Mouse (Mus musculus): ENCODE data around the gene Chd9.

Chd9 gene

DNA sequence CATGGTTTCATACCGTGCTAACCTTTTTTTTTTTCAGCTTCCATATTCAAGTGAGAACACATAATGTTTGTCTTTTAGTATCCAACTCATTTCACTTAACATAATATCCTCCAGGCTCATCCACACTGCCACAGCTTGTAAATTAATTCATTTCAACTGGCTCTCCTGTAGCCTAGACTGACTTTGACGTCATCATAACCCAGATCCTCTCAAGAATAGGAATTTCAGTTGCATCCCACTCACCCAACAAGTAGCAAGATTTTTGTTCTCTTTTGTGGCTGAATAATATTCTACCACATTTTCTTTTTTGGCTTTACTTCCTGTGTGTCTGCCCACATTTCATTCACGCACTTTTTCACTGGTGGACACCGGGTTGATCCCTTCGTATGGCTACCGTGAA lies 9.3 kb downstream of the Chd9 start:
- no peak for DNase-seq (ENCODE audit: low spot score in 2 of 2)

- peak; percentile 48 to 64 for DNase-seq (ENCODE audit: low spot score in 2 of 2)
These were observed 11.9 kb downstream of the Chd9 start for GRCm38 (mm10) chr8:90839725-90840714.

DNA sequence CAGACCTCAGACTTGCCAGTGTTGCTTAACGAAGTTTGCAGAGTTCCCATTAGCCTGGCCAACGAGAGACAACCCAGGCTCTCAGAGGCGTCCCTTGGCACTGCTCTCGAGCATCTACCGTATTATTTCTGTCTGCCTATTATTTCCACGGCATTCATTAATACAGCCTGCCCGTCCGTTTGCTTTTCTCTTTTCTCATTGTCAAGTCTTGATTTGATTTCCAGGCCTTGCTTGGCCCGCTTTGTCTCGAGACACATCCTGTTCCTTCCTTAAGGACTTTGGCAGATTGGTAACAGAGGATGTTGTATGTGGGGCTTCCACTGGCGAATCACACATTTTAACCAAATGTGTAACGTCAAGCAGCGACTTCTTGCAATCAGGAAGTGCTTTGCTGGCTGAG lies 13.2 kb downstream of the Chd9 start:
- DNase-seq (ENCODE audit: low spot score in 2 of 2) = peak; percentile 71 to 87

DNA sequence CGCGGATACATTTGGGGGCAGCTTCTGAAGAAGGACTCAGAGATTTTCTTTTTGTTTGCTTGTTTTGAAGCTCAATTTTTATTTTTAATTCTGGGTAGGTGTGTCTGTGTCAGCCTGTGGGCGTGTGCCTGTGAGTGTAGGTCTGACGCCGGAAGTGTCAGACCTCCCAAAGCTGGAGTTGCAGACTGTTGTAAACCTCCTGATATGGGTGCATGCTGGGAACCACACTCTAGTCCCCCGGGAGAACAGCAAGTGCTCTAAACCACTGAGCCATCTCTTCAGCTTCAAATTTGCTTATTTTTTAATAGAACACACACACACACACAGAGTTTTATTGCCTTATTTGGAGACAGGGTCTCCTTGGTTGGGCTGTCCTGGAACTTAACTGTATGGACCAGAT lies 15.0 kb downstream of the Chd9 start:
- DNase-seq (ENCODE audit: low spot score in 2 of 2) = peak in 1 of 2 experiments; percentile 35

- no peak for DNase-seq (ENCODE audit: low spot score in 2 of 2)
These were observed 16.2 kb downstream of the Chd9 start for GRCm38 (mm10) chr8:90844179-90844967.

DNA sequence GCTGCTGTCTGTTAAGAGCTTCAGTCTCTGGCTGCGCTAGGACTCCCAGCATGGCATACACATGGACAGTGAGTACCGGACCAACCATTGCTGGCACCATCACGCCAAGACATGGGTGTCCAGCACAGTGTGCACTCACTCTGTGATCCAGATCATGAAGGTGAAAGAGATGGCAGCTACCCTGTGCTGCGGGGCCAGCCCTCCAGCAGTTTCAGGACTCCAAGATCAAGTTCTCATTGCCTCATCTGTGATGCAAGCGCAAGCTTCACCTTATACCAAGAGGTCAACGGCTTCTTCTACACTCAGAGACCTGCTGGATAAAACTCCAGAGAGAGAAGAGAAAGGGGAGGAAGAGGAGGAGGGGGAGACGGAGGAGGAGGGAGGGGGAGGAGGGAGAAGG lies 19.8 kb downstream of the Chd9 start:
- no peak for DNase-seq (ENCODE audit: low spot score in 2 of 2)

DNA sequence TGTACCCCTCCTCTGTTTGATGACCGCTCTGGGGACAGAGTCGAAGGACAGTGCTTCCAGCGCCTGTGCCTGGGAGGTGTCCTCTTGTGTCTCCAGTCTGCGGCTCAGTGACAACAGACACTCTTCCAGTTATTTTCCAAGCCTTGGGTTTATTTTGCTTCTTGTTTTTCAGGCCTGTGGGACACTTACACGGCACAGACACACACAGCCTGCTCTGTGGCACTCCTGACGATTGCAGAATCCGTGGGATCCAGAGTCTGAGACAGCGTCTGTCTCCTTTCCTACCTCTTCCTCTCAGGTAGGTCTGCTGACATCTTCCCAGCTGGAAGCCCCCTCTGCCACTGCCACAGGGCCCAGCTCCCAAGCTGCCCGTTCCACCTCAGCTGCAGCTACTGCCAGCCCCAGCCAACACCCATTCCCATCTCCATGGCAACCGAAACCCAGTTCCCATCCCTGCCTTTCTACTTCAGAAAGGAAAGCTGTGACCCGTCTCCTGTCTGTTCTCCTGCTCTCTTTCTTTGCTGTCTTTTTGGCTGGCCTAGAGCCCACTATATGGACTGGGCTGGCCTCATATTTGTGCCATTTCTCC lies 21.4 kb downstream of the Chd9 start:
- DNase-seq (ENCODE audit: low spot score in 2 of 2) = no peak

DNA sequence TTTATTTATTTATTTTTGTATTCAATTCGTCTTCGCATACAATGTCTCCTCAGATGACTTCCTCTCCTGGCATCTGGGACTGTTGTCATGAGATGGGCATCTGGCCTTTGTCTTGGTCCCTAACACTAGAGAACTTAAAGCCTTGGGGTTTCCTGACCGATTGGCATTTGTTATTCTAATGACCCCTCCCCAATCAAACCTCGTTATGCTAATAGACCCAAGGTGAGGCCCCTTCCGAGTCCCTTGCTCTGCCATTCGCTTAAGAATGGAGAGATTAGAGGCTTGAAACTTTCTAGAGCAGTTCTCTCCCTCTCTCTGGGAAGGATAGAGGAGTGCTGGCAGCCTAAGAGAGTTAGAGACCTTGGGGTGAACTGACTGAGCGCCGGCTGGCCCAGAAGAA lies 23.4 kb downstream of the Chd9 start:
- no peak for DNase-seq (ENCODE audit: low spot score in 2 of 2)

DNA sequence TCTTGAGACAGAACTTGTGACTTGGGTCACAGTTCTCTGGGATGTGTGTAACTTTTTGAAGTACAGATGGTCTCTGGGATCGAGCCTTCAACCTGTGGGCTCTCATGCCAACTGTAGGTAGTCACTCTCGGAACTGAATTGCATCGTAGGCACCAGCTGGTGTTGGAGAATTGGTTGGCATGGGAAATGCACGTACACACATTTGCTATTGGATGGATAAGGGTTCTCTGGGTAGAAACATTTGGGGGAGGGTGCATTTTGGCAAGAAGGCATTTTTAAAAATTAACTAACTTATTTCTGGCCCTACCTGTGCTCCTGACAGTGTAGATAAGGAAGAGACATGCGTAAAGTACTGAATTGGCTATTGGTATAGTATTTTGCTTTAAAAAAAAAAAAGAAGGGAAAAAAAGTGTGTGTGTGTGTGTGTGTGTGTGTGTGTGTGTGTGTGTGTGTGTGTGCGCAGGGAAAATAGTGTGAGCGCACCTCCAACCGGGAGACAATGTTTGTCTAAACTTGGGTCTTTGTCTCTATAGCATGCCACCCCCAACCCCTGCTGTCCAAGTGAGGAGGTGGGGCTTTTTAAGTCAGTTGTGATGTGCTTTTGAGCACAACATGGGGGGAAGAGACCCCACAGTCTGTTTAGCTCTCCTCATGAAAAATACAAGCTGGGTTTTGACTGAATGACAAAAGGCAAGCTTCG lies 26.0 kb downstream of the Chd9 start:
- DNase-seq (ENCODE audit: low spot score in 2 of 2) = no peak

DNA sequence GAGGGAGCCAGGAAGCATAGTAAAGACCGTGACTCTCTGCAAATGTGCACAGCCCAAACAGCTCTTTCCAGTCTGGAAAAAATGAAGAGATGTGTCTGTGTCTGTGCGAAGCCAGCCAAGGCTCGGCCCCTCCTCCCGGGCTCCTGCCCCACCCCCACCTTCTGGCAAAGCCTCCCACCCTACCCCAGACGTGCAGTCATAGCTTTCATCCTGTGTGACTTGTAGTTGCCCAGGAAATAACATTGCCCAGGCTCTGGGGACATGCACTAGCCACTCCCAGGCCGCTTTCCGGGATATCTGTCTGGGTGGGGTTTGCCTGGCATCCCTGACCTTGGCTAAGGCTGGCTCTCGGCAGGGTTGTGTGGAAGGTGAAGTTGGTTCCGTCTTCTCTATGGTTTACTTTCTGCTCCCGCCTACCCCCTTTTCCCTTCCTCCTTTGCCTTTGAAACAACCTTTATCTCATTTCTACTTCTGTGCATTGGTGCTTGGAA lies 26.6 kb downstream of the Chd9 start:
- DNase-seq (ENCODE audit: low spot score in 2 of 2) = peak in 1 of 2 experiments; percentile 47

DNA sequence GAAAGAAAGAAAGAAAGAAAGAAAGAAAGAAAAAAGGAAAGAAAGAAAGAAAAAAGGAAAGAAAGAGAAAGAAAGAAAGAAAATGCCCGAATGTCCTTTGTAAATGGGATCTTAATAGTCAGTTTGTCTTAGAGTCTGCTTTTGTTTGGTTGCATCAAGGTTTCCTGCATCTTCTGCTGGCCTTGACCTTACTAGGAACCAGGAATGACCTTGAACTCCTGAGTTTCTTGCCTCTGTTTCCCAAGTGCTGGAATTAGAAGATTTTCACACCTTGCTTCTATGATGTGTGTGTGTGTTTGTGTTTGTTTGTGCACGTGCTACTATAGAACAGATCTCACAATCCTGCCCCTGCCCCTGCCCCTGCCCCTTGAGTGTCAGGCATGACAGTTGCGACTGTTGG lies 28.0 kb downstream of the Chd9 start:
- DNase-seq (ENCODE audit: low spot score in 2 of 2) = no peak

- no peak for DNase-seq (ENCODE audit: low spot score in 2 of 2)
These were observed 28.8 kb downstream of the Chd9 start for GRCm38 (mm10) chr8:90856952-90857351.

GRCm38 (mm10) chr8:90858071-90858470 lies 29.9 kb downstream of the Chd9 start:
- no peak for DNase-seq (ENCODE audit: low spot score in 2 of 2)

GRCm38 (mm10) chr8:90861266-90861944 lies 33.3 kb downstream of the Chd9 start:
- DNase-seq (ENCODE audit: low spot score in 2 of 2) = peak in 1 of 2 experiments; percentile 24

GRCm38 (mm10) chr8:90862038-90862437 lies 33.9 kb downstream of the Chd9 start:
- DNase-seq (ENCODE audit: low spot score in 2 of 2) = peak; percentile 45 to 58

DNA sequence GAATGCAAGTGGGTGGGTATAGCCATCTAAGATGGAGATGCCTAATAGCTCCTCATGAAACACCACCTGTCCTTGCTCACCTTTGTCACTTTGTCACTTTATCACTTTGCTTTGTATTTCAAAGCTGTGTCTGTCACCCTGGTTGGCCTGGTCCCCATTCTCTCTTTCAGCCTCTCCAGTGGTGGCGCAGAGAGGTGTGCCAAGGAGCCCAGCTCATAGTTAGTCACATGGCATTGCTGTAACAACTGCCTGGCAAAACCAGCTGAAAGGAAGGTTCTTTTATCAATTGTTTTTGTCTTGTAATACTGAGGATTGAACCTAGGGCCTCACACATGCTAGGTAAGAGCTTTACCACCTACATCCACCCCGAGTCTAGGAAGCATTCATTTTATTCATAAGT lies 38.9 kb downstream of the Chd9 start:
- DNase-seq (ENCODE audit: low spot score in 2 of 2) = no peak

DNA sequence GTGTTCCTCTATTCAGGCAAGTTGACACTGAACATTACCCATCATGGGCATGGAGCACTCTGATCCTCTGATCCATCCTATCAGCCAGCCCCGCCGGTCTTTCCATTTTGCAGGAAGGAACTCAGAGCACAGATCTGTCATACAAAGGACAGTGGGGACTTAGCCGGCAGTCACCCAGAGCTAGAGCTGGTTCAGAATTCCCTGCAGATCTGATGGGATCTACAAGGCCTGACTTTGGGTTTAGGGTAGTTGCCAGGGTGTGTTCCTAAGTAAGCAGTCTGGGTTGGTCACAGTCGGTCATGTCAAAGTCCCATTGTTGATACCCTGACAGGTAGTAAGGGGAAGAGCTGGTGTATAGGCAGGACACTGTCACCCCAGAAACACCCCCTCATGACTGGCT lies 39.8 kb downstream of the Chd9 start:
- no peak for DNase-seq (ENCODE audit: low spot score in 2 of 2)

DNA sequence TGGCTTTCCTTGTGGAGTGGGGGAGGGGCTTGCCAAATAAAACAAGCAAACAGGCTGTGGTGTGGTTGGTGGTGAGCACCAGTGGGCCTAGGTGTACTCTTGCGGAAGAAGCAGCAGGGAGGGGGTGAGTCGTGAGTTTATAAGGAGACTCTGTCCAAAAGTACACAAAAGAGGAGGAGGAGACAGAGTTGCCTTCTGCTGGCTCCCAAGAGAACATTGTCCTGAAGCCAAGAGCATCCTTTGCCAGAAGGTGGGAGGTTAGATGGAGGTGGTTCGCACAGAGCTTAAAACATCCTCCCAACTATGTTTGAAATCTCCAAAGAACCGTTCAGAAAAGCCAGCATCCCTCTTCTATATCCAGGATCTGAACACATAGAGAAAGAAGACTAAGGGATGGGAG lies 40.2 kb downstream of the Chd9 start:
- DNase-seq (ENCODE audit: low spot score in 2 of 2) = no peak

DNA sequence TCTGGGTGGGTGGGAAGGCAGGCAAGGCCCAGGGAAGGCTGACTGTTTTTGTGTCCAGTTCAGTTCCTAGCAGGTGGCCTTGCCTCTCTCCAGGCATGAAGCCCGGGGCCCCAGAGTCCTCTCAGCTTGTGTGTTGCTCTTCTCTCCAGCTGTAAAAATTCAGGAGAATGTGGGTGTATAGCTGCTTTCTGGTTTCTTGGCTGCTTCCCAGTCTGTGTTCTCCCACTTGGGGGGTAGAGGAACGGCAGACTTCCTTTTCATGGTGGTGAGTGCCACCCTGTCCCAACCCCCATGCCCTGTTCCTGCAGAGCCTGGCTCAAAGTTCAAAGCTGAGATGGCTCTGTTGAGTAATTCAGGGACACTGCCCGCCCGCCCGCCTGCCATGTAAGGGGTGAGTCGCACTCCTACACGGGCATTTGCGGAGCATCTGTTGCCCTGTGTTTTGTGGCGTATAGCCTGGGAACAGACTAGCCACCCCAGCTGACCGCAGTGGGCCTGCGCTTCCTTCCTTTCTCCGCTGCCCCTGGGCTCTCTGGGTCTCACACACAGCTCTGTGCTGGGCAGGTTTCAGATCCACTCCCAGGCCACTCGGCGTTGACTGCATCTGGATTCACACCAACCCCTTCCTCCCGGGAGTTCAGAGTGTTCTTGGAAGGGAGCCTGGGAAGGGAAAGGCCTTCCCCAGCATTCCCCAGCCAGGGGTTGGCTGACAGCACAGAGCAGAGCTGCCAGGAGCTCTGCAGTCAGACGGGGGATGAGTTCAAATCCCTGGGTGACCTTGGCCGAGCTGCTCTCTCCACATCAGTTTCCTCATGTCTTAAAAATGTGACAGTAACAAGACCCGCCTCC lies 41.1 kb downstream of the Chd9 start:
- DNase-seq (ENCODE audit: low spot score in 2 of 2) = peak; percentile 97 to 98
